In the genomic region with DNA sequence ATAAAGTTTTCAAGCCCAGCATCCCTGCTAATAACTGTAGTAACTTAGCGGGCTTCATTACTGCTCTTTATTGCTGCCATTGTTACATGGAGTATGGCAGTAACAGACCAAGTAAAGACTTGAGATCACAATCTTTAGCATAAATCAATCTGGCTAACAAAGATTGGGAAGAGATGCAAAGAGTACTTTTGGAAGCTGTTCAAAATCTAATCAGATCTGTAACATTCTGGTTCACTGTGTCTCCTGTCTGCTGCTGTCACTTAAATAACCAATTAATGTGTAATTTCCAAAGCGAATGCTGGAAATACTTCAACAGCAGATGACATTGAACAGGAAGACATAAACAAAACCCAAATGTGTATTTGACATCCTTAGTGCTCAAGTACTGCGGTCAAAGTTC, we compare ENCODE assay signal across 19 mouse cellular contexts.
A peak's percentile ranks its signal among the peaks of the same experiment; 100 is the strongest.
DNase-seq lines count a peak whose midpoint lies in the region; ATAC-seq and TF ChIP-seq lines count a peak whose summit lies in the region.
"Had no signal": no experiment of that assay in that cellular context is flagged by ENCODE, and none has a peak within 500 bp of the region (broad histone marks: within the 10 kb centered on the region; RNA-seq: fewer than 3 reads in every experiment).

No protein-coding gene starts in this region.

- H3K4me1 ChIP-seq in hindbrain, postnatal 0 days (ENCODE audit: insufficient read depth, low read length) = no peaks in the 10 kb centered on the region
- no peaks in the 10 kb centered on the region for H3K4me1 ChIP-seq in hindbrain, embryonic 14.5 days (replicated peaks; ENCODE audit: control insufficient read depth, insufficient read depth, low read length)
- H3K4me1 ChIP-seq in midbrain, postnatal 0 days (ENCODE audit: insufficient read depth, low read length) = no peaks in the 10 kb centered on the region
- H3K4me1 ChIP-seq in midbrain, embryonic 14.5 days (ENCODE audit: control insufficient read depth, insufficient read depth, low read length) = no peaks in the 10 kb centered on the region
- H3K4me1 ChIP-seq in midbrain, embryonic 15.5 days = no peaks in the 10 kb centered on the region
- H3K4me1 ChIP-seq: limb, embryonic 10.5 days; neural tube, embryonic 15.5 days had no signal

- no peak overlapping the region for H3K9ac ChIP-seq in hindbrain, postnatal 0 days (replicated peaks; ENCODE audit: low read length)
- H3K9ac ChIP-seq in hindbrain, embryonic 14.5 days = no peak overlapping the region
- H3K9ac ChIP-seq in midbrain, postnatal 0 days (replicated peaks; ENCODE audit: low read length, poor library complexity, severe bottlenecking) = no peak overlapping the region
- no peak overlapping the region for H3K9ac ChIP-seq in midbrain, embryonic 14.5 days (replicated peaks; ENCODE audit: low read length)
- no peak overlapping the region for H3K9ac ChIP-seq in midbrain, embryonic 15.5 days
- H3K9ac ChIP-seq: liver, postnatal 0 days; neural tube, embryonic 15.5 days had no signal

- H3K36me3 ChIP-seq in hindbrain, postnatal 0 days (ENCODE audit: insufficient read depth, low read length) = no peaks in the 10 kb centered on the region
- no peaks in the 10 kb centered on the region for H3K36me3 ChIP-seq in hindbrain, embryonic 14.5 days (replicated peaks; ENCODE audit: control insufficient read depth, insufficient read depth)
- no peaks in the 10 kb centered on the region for H3K36me3 ChIP-seq in midbrain, postnatal 0 days (ENCODE audit: insufficient read depth, low read length)
- no peaks in the 10 kb centered on the region for H3K36me3 ChIP-seq in midbrain, embryonic 14.5 days (ENCODE audit: control insufficient read depth, insufficient read depth, low read length)
- no peaks in the 10 kb centered on the region for H3K36me3 ChIP-seq in midbrain, embryonic 15.5 days (replicated peaks)
- H3K36me3 ChIP-seq: limb, embryonic 10.5 days; neural tube, embryonic 15.5 days had no signal

- no peak overlapping the region for H3K27ac ChIP-seq in hindbrain, postnatal 0 days
- H3K27ac ChIP-seq in hindbrain, embryonic 14.5 days = no peak overlapping the region
- H3K27ac ChIP-seq in midbrain, postnatal 0 days (ENCODE audit: low read depth, low read length) = no peak overlapping the region
- H3K27ac ChIP-seq in midbrain, embryonic 14.5 days (replicated peaks; ENCODE audit: low read depth, low read length) = no peak overlapping the region
- H3K27ac ChIP-seq in midbrain, embryonic 15.5 days = no peak overlapping the region
- H3K27ac ChIP-seq: layer of hippocampus, adult 2 months; limb, embryonic 10.5 days; macrophage; neural tube, embryonic 15.5 days had no signal

- no peak overlapping the region for H3K4me3 ChIP-seq in hindbrain, postnatal 0 days (ENCODE audit: low read length)
- no peak overlapping the region for H3K4me3 ChIP-seq in hindbrain, embryonic 14.5 days (replicated peaks; ENCODE audit: low read length)
- no peak overlapping the region for H3K4me3 ChIP-seq in midbrain, postnatal 0 days (ENCODE audit: low read depth, low read length)
- H3K4me3 ChIP-seq in midbrain, embryonic 14.5 days (replicated peaks; ENCODE audit: low read depth, low read length) = no peak overlapping the region
- H3K4me3 ChIP-seq in midbrain, embryonic 15.5 days = no peak overlapping the region
- H3K4me3 ChIP-seq: layer of hippocampus, adult 2 months; limb, embryonic 10.5 days; neural tube, embryonic 15.5 days had no signal

- H3K27me3 ChIP-seq in hindbrain, postnatal 0 days (ENCODE audit: insufficient read depth, low read length) = no peaks in the 10 kb centered on the region
- H3K27me3 ChIP-seq in hindbrain, embryonic 14.5 days (ENCODE audit: control insufficient read depth, insufficient read depth, low read length) = no peaks in the 10 kb centered on the region
- H3K27me3 ChIP-seq in midbrain, postnatal 0 days (ENCODE audit: insufficient read depth, low read length) = no peaks in the 10 kb centered on the region
- no peaks in the 10 kb centered on the region for H3K27me3 ChIP-seq in midbrain, embryonic 14.5 days (ENCODE audit: control insufficient read depth, insufficient read depth, low read length)
- no peaks in the 10 kb centered on the region for H3K27me3 ChIP-seq in midbrain, embryonic 15.5 days (replicated peaks)
- H3K27me3 ChIP-seq: neural tube, embryonic 15.5 days had no signal

- no peak for TF ChIP-seq CTCF in hindbrain, postnatal 0 days (IDR thresholded peaks at IDR 0.05; ENCODE audit: low read depth)
- no peak for TF ChIP-seq CTCF in midbrain, postnatal 0 days (IDR thresholded peaks at IDR 0.05)

- ATAC-seq in hindbrain, postnatal 0 days = peak; percentile 21; the same call in 1 of the 2 replicates
- ATAC-seq in hindbrain, embryonic 14.5 days (ENCODE audit: low FRiP score) = no peak
- ATAC-seq in midbrain, postnatal 0 days (ENCODE audit: low FRiP score) = no peak
- no peak for ATAC-seq in midbrain, embryonic 14.5 days (ENCODE audit: low FRiP score, low TSS enrichment)
- ATAC-seq in midbrain, embryonic 15.5 days (replicated peaks) = no peak
- ATAC-seq: inflammation-experienced regulatory T-cells, adult 6 months; liver, postnatal 0 days had no signal

- 76% methylated on average over 3 of the region's 3 CpGs for WGBS in hindbrain, postnatal 0 days
- WGBS in hindbrain, embryonic 14.5 days = 89% methylated on average over 3 of the region's 3 CpGs
- WGBS in midbrain, postnatal 0 days = 79% methylated on average over 3 of the region's 3 CpGs
- 96% methylated on average over 3 of the region's 3 CpGs for WGBS in midbrain, embryonic 14.5 days
- WGBS in midbrain, embryonic 15.5 days = 91% methylated on average over 3 of the region's 3 CpGs

- no peaks in the 10 kb centered on the region for H3K9me3 ChIP-seq in hindbrain, postnatal 0 days (ENCODE audit: low read length)
- H3K9me3 ChIP-seq in hindbrain, embryonic 14.5 days (ENCODE audit: control insufficient read depth, low read length) = peaks cover 7% of the 10 kb centered on the region; the same call in 1 of the 2 replicates
- 0 out of 2 replicates have a peak, but pooled peaks cover under 1% of the 10 kb centered on the region for H3K9me3 ChIP-seq in midbrain, postnatal 0 days (ENCODE audit: low read length)
- no peaks in the 10 kb centered on the region for H3K9me3 ChIP-seq in midbrain, embryonic 14.5 days (ENCODE audit: control insufficient read depth, low read length)
- no peaks in the 10 kb centered on the region for H3K9me3 ChIP-seq in midbrain, embryonic 15.5 days
- H3K9me3 ChIP-seq: limb, embryonic 10.5 days had no signal

- no peak overlapping the region for H3K4me2 ChIP-seq in hindbrain, postnatal 0 days (ENCODE audit: low read depth, low read length)
- no peak overlapping the region for H3K4me2 ChIP-seq in hindbrain, embryonic 14.5 days (replicated peaks)
- no peak overlapping the region for H3K4me2 ChIP-seq in midbrain, postnatal 0 days (ENCODE audit: low read depth, low read length, poor library complexity, severe bottlenecking)
- H3K4me2 ChIP-seq in midbrain, embryonic 14.5 days (ENCODE audit: low read length) = no peak overlapping the region
- H3K4me2 ChIP-seq in midbrain, embryonic 15.5 days = no peak overlapping the region
- H3K4me2 ChIP-seq: heart, embryonic 11.5 days; neural tube, embryonic 15.5 days had no signal

- DNase-seq in hindbrain, postnatal 0 days (ENCODE audit: low spot score) = peak; percentile 27
- no peak for DNase-seq in hindbrain, embryonic 14.5 days (ENCODE audit: low spot score)
- peak; percentile 37 for DNase-seq in midbrain, postnatal 0 days (ENCODE audit: low spot score)
- DNase-seq in midbrain, embryonic 14.5 days = no peak
- DNase-seq in fat pad, adult 2 months (ENCODE audit: extremely low read depth, low read depth, low spot score) = peak; percentile 59
- peak; percentile 60 for DNase-seq in retina, postnatal 1 day
- DNase-seq: adrenal gland, postnatal 10 days; heart, postnatal 10 days; kidney, adult 18-20 months; kidney, postnatal 10 days; liver; liver, postnatal 0 days had no signal

Comparison
In these comparisons a context has a peak if more than half of its experiments do, and no peak if none do; other contexts are left out.
1. DNase-seq: peak in hindbrain, postnatal 0 days (single experiment), midbrain, postnatal 0 days (single experiment), fat pad, adult 2 months (single experiment) and retina, postnatal 1 day (single experiment); none in hindbrain, embryonic 14.5 days (single experiment) and midbrain, embryonic 14.5 days (single experiment).